Mouse (Mus musculus) B cell, adult 2 months (primary cell): ENCODE data around the gene Ilf3.

ENCODE experiments used
- DNase-seq, 2 experiments: peaks; one replicate each; pipeline ENCODE4 v3.0.0; 2022

Ilf3 gene

GRCm38 (mm10) chr9:21346627-21347365 is 20.9 kb upstream of the Ilf3 start:
- no peak for DNase-seq

- DNase-seq = no peak
These were observed 19.5 kb upstream of the Ilf3 start for GRCm38 (mm10) chr9:21348152-21348551.

GRCm38 (mm10) chr9:21351178-21351577 is 16.5 kb upstream of the Ilf3 start:
- DNase-seq = no peak

GRCm38 (mm10) chr9:21351702-21352377 is 15.8 kb upstream of the Ilf3 start:
- no peak for DNase-seq

GRCm38 (mm10) chr9:21352463-21353372 is 15.0 kb upstream of the Ilf3 start:
- peak in 1 of 2 experiments; percentile 21 for DNase-seq

GRCm38 (mm10) chr9:21353373-21353686 is 14.3 kb upstream of the Ilf3 start:
- DNase-seq = no peak

GRCm38 (mm10) chr9:21354796-21355195 is 12.9 kb upstream of the Ilf3 start:
- DNase-seq = no peak

GRCm38 (mm10) chr9:21356981-21357718 is 10.5 kb upstream of the Ilf3 start:
- DNase-seq = peak; percentile 76 to 80

GRCm38 (mm10) chr9:21366541-21367220 is 990 bp upstream of the Ilf3 start:
- DNase-seq = peak; percentile 87

GRCm38 (mm10) chr9:21368131-21368584 is 487 bp downstream of the Ilf3 start:
- DNase-seq = peak; percentile 93 to 94

- peak in 1 of 2 experiments; percentile 18 for DNase-seq
These were observed 1.4 kb downstream of the Ilf3 start for GRCm38 (mm10) chr9:21369080-21369479.

GRCm38 (mm10) chr9:21370876-21371275 is 3.2 kb downstream of the Ilf3 start:
- no peak for DNase-seq

GRCm38 (mm10) chr9:21372508-21372907 is 4.8 kb downstream of the Ilf3 start:
- no peak for DNase-seq

- peak; percentile 34 to 36 for DNase-seq
These were observed 11.5 kb downstream of the Ilf3 start for GRCm38 (mm10) chr9:21379195-21379594.

GRCm38 (mm10) chr9:21380868-21381267 is 13.2 kb downstream of the Ilf3 start:
- no peak for DNase-seq

GRCm38 (mm10) chr9:21383966-21384365 is 16.3 kb downstream of the Ilf3 start:
- DNase-seq = no peak

GRCm38 (mm10) chr9:21392646-21393175 is 25.0 kb downstream of the Ilf3 start:
- DNase-seq = no peak

GRCm38 (mm10) chr9:21395692-21396091 is 28.0 kb downstream of the Ilf3 start:
- no peak for DNase-seq

GRCm38 (mm10) chr9:21397170-21397569 is 29.5 kb downstream of the Ilf3 start:
- no peak for DNase-seq

- DNase-seq = no peak
These were observed 33.4 kb downstream of the Ilf3 start for GRCm38 (mm10) chr9:21401042-21401441.

GRCm38 (mm10) chr9:21402764-21403253 is 35.1 kb downstream of the Ilf3 start:
- no peak for DNase-seq

GRCm38 (mm10) chr9:21403745-21404144 is 36.1 kb downstream of the Ilf3 start:
- no peak for DNase-seq
